Mouse (Mus musculus): ENCODE data around the gene Fastk.

DNA sequence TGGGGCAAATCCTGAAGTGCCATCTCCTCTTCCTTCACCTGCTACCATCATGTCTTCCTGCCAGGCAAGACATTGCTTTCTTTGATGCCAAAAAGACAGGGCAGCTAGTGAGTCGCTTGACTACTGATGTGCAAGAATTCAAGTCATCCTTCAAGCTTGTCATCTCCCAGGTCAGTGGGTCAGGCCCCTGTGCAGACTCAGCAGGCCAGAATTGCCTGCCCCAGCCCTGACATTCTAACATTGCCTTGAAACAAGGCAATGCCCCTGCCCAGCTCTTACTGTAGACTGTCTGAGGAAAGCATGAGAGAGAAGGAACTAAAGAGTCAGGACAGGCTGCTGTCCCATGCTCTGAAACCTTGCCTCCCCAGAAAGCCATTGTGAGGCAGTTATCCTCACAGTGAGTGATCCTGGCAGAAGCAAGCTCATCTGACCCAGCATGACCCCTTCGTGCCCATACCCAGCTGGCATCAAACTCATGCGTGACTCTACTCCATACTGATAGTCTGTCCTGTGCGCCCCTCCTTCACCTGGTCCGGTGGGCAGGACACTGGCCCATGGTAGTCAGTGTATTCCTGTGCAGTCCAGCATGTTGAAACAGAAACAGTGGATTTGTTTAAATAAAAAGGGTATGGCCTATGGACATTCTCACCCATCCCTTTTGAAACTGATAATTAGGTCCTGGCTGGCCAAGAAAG lies 44.0 kb downstream of the Fastk start:
- TF ChIP-seq CTCF (IDR thresholded peaks at IDR 0.05; ENCODE audit: low read depth) (no peak), EP300 (IDR thresholded peaks at IDR 0.05; ENCODE audit: low read depth) (no peak)

Data from heart, postnatal 0 days (tissue).